Mouse (Mus musculus): ENCODE results near the gene Dusp7. TPM values are rescaled to one million over a fixed set of nuclear protein-coding genes. Genes with fewer than 3 reads are reported as not detected.
A peak's percentile ranks its signal among the peaks of the same experiment; 100 is the strongest.

Dusp7 gene
- polyA plus RNA-seq (2015; fragmentation: Nextera tagmentation; extraction: Ambion mirVana), result 25.7 and 27.8 TPM in 2 replicates

DNA sequence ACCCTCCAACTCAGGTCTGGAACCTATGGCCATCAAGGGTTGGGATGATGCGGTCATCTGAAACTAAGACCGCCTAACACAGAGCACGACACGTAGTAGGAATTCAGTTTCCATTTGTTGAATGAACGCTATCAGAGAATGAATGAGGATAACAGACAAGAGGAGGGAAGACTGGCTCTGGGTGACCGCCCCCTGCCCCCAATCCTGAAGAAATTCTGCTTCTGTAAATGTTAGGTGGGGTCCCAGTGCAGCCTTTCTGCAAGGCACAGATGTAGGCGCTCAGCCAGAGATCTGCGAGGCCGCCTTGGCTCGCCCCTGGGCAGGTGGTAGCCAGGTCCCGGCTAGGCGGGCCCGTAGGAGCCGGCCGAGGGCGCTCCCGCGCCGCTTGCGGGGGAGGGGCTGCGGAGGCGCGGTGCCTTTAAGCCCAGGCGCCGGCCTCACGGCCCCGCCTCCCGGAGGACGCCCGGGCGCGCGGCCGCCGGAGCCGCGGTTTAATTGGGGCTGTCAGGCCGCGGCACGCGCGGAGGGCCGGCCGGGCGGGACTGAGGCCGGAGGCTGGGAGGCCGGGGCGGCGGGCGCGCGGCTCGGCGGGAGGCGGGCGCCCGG is at the start of gene Dusp7:
Gene Dusp7 (plus strand): TSS at position 521 of the 606 bp plus-strand sequence.
- peak; percentile 91 for DNase-seq (ENCODE audit: low spot score)
- TF ChIP-seq EP300 (IDR thresholded peaks at IDR 0.05) (0 out of 2 replicates have a peak, but pooled peaks have one; percentile 10), CTCF (IDR thresholded peaks at IDR 0.05) (no peak)
- Histone ChIP-seq H3K36me3 (ENCODE audit: insufficient read depth, low read length) (no peaks in the 10 kb centered on the region), H3K9ac (replicated peaks; ENCODE audit: low read depth) (peak within 1 kb of the TSS; percentile 82), H3K9me3 (ENCODE audit: low read length) (no peaks in the 10 kb centered on the region), H3K4me3 (ENCODE audit: low read depth, low read length) (peak within 1 kb of the TSS; percentile 83), H3K4me1 (ENCODE audit: insufficient read depth, low read depth, low read length) (peaks cover 22% of the 10 kb centered on the region), H3K4me2 (replicated peaks; ENCODE audit: low read depth, low read length) (peak within 1 kb of the TSS; percentile 86), H3K27me3 (replicated peaks; ENCODE audit: insufficient read depth, low read length) (no peaks in the 10 kb centered on the region), H3K27ac (ENCODE audit: low read length) (peak within 1 kb of the TSS; percentile 98)
- ATAC-seq, result peak; percentile 71
- 0% methylated on average over 18 of the region's 57 CpGs for WGBS

DNA sequence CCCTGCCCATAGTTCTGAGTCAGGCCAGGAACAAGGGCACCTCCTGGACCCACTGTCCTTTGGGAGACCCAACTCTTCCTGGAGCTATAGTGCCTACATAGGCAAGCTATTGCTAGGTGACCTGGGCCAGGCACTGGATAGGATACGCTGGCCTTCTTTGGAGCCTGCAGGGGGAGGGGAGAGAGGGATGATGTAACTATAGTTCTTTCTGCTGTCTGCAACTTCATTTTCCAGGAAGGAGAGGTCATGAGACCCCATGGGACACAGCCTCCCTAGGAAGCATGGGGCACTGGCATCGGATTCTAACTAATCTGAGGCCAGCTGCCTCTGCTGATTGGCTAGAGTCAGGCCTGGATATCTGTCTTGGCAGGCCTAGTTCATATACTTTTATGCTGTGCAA is 49.3 kb upstream of the Dusp7 start:
- Histone ChIP-seq H3K4me1 (ENCODE audit: insufficient read depth, low read depth, low read length) (peaks cover 9% of the 10 kb centered on the region; the same call in 1 of the 2 replicates), H3K27ac (ENCODE audit: low read length) (no peak overlapping the region), H3K36me3 (ENCODE audit: insufficient read depth, low read length) (no peaks in the 10 kb centered on the region), H3K9me3 (ENCODE audit: low read length) (no peaks in the 10 kb centered on the region), H3K4me2 (replicated peaks; ENCODE audit: low read depth, low read length) (no peak overlapping the region), H3K4me3 (ENCODE audit: low read depth, low read length) (no peak overlapping the region), H3K27me3 (replicated peaks; ENCODE audit: insufficient read depth, low read length) (no peaks in the 10 kb centered on the region), H3K9ac (replicated peaks; ENCODE audit: low read depth) (no peak overlapping the region)
- 37% methylated on average over 2 of the region's 2 CpGs for WGBS
- ATAC-seq (no peak), DNase-seq (ENCODE audit: low spot score) (peak; percentile 33)
- TF ChIP-seq CTCF (IDR thresholded peaks at IDR 0.05) (no peak), EP300 (IDR thresholded peaks at IDR 0.05) (no peak)

DNA sequence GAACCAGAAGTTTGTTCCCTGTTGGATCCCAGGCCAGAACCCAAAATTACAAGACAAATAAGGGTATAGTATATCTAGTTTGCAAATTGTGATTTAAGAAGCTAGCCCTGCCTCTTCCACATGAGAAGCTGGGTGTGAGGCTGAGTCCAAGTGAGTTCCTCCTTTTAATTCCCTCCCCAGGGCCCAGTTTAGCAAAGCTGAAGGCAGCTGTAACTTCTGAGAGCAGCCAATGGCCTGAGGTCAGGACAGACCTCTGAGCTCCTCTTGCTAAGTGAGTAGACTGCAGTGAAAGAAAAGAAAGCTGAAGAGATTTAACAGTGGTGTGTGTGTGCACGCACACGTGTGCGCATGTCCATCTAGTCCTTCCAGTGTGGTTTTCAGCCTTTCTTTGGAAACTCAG is 45.9 kb upstream of the Dusp7 start:
- 84% methylated on average over 3 of the region's 3 CpGs for WGBS
- no peaks in the 10 kb centered on the region for H3K9me3 ChIP-seq (ENCODE audit: low read length)
- ATAC-seq (no peak), DNase-seq (ENCODE audit: low spot score) (no peak)
- no peak overlapping the region for H3K27ac ChIP-seq (ENCODE audit: low read length)
- no peaks in the 10 kb centered on the region for H3K36me3 ChIP-seq (ENCODE audit: insufficient read depth, low read length)
- H3K27me3 ChIP-seq (replicated peaks; ENCODE audit: insufficient read depth, low read length), result no peaks in the 10 kb centered on the region
- no peak overlapping the region for H3K4me3 ChIP-seq (ENCODE audit: low read depth, low read length)
- H3K9ac ChIP-seq (replicated peaks; ENCODE audit: low read depth), result no peak overlapping the region
- H3K4me2 ChIP-seq (replicated peaks; ENCODE audit: low read depth, low read length), result no peak overlapping the region
- H3K4me1 ChIP-seq (ENCODE audit: insufficient read depth, low read depth, low read length), result peaks cover 13% of the 10 kb centered on the region; the same call in 1 of the 2 replicates
- TF ChIP-seq CTCF (IDR thresholded peaks at IDR 0.05) (no peak), EP300 (IDR thresholded peaks at IDR 0.05) (no peak)

DNA sequence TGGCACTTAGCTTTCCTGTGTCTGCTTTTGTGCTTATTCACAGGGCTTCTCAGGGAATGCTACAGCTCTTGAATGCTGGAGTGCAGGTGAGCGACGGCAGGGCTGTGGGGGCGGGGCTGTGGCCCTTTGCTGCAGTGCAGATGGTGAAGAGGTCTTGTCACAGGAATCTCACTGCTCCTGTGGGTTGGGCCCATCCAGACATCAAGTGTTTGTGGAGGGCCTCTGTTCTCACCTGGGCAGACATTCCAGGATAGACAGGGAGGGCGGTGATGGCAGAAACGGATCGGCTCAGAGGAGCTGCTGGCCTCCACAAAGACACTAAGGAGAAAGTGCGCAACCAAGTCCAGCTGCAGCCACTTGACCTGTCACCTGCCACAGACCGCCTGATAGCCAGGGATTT is 42.2 kb upstream of the Dusp7 start:
- peaks cover 7% of the 10 kb centered on the region; the same call in 1 of the 2 replicates for H3K4me1 ChIP-seq (ENCODE audit: insufficient read depth, low read depth, low read length)
- peak; percentile 93 for DNase-seq (ENCODE audit: low spot score)
- H3K36me3 ChIP-seq (ENCODE audit: insufficient read depth, low read length), result no peaks in the 10 kb centered on the region
- H3K27ac ChIP-seq (ENCODE audit: low read length), result peak overlapping the region; percentile 87
- no peaks in the 10 kb centered on the region for H3K27me3 ChIP-seq (replicated peaks; ENCODE audit: insufficient read depth, low read length)
- H3K4me2 ChIP-seq (replicated peaks; ENCODE audit: low read depth, low read length), result no peak overlapping the region
- no peak overlapping the region for H3K9ac ChIP-seq (replicated peaks; ENCODE audit: low read depth)
- peak; percentile 80 for ATAC-seq
- H3K9me3 ChIP-seq (ENCODE audit: low read length), result no peaks in the 10 kb centered on the region
- TF ChIP-seq EP300 (IDR thresholded peaks at IDR 0.05) (peak; percentile 99), CTCF (IDR thresholded peaks at IDR 0.05) (no peak)
- 57% methylated on average over 8 of the region's 8 CpGs for WGBS
- no peak overlapping the region for H3K4me3 ChIP-seq (ENCODE audit: low read depth, low read length)

DNA sequence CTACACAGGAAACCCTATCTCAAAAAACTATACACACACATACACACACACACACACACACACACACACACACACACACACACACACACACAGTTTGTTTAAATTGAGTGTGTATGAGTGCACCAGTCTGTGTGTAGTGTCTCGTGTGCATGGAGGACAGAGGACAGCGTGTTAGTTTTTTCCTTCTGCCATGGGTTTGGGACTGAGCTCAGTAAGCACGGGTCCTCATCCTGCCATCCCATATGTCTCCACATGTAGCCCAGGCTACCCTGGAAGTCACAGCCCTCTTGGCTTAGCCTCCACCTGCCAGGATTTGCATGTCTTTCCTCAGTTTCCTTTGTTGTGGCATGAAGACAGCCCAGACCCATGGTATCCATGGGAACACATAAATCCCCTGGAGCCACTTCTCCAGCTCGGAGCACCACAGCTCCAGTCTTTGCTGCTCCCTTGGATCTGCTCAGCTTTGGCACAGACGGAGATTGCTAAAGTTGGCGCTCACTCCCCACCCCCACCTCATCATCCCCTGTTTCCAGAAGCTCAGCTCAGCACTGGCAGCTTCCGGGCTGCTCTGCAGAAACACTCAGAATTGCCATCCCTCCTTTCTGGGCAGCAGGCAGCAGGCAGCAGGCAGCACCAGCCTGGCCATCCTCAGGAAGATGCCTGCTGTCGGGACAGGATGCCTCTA is 41.2 kb upstream of the Dusp7 start:
- Histone ChIP-seq H3K4me3 (ENCODE audit: low read depth, low read length) (no peak overlapping the region), H3K4me2 (replicated peaks; ENCODE audit: low read depth, low read length) (no peak overlapping the region), H3K27me3 (replicated peaks; ENCODE audit: insufficient read depth, low read length) (no peaks in the 10 kb centered on the region), H3K27ac (ENCODE audit: low read length) (peak overlapping the region; percentile 78), H3K4me1 (ENCODE audit: insufficient read depth, low read depth, low read length) (peaks cover 7% of the 10 kb centered on the region; the same call in 1 of the 2 replicates), H3K9ac (replicated peaks; ENCODE audit: low read depth) (no peak overlapping the region), H3K36me3 (ENCODE audit: insufficient read depth, low read length) (no peaks in the 10 kb centered on the region), H3K9me3 (ENCODE audit: low read length) (no peaks in the 10 kb centered on the region)
- 58% methylated on average over 8 of the region's 8 CpGs for WGBS
- no peak for ATAC-seq
- TF ChIP-seq EP300 (IDR thresholded peaks at IDR 0.05) (no peak), CTCF (IDR thresholded peaks at IDR 0.05) (no peak)
- DNase-seq (ENCODE audit: low spot score), result no peak

DNA sequence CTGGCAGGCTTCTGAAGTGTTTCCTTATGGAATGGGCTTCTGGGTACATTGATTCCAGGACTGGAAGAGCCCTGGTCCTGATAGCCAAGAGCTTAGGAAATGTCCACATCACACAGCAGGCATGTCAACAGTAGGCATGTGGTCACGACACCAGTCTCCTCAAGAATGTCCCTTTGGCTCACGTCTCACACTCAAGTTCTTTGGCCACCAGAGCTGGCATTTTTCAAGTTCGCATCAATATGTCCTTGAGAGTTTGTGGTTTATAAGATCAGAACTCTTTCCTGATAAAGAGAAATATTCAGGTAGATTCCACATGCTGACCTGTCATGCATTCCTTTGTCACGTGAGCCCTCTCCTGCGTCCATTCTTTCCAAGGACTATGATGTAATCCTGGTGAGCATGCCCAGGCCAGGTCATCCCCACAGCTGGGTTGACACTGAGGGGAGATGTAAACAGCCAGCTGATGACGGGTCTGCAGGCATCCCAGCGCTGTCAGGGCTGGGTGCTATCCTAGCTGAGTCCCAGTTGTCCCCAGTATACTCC is 40.3 kb upstream of the Dusp7 start:
- Histone ChIP-seq H3K4me1 (ENCODE audit: insufficient read depth, low read depth, low read length) (peaks cover 7% of the 10 kb centered on the region; the same call in 1 of the 2 replicates), H3K27ac (ENCODE audit: low read length) (peak overlapping the region; percentile 87), H3K9ac (replicated peaks; ENCODE audit: low read depth) (no peak overlapping the region), H3K4me2 (replicated peaks; ENCODE audit: low read depth, low read length) (no peak overlapping the region), H3K36me3 (ENCODE audit: insufficient read depth, low read length) (no peaks in the 10 kb centered on the region), H3K4me3 (ENCODE audit: low read depth, low read length) (no peak overlapping the region), H3K27me3 (replicated peaks; ENCODE audit: insufficient read depth, low read length) (no peaks in the 10 kb centered on the region), H3K9me3 (ENCODE audit: low read length) (no peaks in the 10 kb centered on the region)
- ATAC-seq, result peak; percentile 85
- peak; percentile 95 for DNase-seq (ENCODE audit: low spot score)
- TF ChIP-seq EP300 (IDR thresholded peaks at IDR 0.05), result peak; percentile 100
- TF ChIP-seq CTCF (IDR thresholded peaks at IDR 0.05), result no peak
- 35% methylated on average over 7 of the region's 7 CpGs for WGBS

Data from lung, postnatal 0 days (tissue).